Mouse (Mus musculus) spleen, postnatal 4 days (tissue): ENCODE results near the gene Mical2.

Experiments
- DNase-seq, 2 experiments: peaks; one replicate each; pipeline ENCODE4 v3.0.0; 2022; ENCODE audit warnings: low spot score in 2 of 2

Mical2 gene

DNA sequence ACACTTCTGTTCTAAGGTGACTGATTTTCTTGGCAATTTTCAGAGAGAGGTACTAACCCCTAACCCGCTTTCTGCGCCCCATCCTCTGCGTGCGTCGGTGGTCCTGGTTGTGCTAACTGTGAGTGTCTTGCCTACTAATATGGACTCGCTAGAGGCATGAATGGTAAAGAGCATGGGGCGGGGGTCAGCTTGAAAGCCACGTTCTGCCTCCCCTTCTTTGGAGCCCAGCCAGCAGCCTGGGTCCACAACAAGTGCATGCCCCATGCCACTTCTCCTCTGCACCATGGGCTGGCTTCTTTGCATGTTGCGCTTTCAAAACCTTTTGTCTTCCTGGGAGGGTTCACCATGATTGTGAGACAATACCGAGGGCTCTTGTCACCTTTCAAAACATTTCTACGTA lies 128.3 kb downstream of the Mical2 start:
- no peak for DNase-seq

DNA sequence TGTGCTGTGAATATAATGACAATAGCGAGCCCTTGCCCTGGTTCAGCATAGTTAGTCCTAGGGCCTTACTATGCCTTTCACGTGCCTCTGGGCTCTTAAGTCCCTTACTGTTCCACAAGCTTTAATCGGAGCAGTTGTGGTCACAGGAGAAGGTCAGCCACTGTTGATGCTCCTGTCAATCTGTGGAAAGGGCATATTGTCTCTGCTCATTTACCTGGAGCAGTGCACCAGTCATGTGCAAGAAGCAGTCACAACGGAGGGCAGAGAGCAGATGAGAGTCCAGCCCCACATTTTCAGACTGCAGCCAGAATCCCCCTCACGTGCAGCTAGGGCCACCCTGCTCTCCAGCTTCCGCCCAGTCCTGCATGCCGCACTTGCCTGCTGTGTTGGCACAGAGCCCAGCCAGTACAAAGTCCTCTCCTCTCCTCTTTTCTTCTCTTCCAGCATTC lies 128.9 kb downstream of the Mical2 start:
- DNase-seq = no peak

DNA sequence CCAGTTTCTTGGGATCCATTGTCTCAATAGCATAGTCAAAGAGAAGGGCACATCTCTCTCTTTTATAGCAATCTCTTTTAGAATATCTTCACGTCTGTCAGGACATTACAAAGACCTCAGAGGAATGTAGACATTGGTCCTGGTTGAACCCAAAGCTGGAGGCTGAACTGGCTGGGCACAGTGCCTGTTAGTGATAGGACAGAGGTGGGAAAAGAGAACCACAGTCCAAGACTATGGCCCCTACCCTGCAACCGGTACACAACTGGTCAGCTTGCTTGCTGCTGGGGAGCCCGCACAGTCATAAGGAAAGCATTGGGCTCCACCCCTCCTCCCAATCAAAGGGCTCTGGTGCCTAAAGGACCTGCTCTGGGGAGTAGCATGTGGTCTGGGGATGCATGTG lies 133.9 kb downstream of the Mical2 start:
- DNase-seq = no peak

DNA sequence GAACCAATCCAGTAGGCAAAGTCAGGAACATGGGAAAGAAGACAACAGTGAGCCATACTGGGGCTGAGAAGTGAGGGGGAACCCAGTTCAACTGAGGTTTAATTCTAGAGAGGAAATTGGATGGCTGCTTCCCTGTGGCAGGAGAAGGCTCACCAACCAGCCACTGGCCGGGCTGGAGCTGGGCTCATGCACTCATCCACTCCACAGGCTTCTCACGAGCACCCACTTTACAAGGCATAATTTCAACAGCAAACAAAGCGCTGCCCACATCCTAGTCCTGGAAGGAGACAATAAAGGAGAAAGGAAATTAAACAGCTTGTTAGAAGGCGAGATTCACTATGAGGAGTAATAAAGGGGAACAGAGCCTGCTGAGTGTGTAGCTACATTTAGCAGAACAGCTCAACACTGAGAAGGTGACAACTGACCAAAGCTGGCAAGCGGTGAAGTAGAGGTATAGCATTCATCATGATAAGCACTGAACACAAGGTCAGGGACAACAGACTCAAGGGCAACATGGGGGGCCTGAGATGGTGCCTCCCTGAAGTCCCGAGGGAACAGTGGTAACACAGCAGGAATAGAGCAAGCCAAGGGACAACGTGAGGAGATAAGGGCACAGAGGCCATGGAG lies 137.0 kb downstream of the Mical2 start:
- DNase-seq = no peak

DNA sequence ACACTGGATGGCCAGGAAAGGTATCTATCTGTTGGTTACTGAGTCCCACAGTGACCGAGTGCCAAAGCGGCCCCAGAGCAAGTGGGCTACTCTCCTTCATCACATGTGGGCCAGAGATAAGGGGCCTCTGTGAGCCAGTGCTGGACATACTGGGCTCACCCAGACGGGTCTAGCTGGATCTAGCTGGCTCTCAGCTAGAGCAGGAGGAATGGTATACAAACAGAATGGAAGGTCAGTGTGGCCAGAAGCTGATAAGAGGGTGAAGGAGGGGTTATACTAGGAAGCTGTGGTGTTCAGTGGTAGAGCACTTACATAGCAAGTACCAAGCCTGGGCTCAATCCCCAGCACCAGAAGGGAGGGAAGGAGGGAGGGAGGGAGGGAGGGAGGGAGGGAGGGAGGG lies 140.2 kb downstream of the Mical2 start:
- DNase-seq = no peak

DNA sequence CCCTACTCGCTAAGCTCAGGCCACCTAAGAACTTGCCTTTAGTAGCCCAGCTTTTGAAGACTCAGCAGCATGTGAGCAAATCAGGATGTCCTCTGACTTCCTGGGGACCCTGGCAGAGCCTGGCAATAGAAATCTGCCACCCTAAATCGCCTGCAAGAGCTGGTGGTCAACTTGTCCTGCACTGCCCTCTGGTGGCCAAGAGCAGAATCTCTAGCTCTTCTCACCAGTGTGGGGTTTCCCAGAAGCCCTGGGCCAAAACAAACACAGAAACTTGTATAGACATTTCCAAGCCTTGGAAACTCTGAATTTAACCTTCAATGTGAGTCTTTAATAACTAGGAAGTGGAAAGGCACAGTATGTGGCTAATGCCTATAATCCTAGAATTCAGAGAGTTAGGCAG lies 143.4 kb downstream of the Mical2 start:
- peak; percentile 59 to 86 for DNase-seq

DNA sequence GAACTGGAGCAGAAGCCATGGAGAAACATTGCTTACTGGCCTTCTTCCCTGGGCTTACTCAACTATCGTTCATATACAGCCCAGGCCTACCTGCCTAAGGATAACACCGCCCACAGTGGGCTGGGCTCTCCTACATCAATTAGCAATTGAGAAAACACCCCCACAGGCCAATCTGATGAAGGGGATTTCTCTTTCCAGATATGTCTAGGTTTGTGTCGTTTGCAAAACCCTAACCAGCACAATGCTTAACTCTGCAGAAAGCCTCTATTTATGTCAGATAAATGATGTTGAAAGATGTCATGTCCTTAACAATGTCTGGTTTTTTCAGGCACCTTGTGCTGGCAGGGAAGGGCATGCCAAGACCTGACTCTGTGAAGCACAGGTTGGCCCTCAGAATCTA lies 144.3 kb downstream of the Mical2 start:
- no peak for DNase-seq

DNA sequence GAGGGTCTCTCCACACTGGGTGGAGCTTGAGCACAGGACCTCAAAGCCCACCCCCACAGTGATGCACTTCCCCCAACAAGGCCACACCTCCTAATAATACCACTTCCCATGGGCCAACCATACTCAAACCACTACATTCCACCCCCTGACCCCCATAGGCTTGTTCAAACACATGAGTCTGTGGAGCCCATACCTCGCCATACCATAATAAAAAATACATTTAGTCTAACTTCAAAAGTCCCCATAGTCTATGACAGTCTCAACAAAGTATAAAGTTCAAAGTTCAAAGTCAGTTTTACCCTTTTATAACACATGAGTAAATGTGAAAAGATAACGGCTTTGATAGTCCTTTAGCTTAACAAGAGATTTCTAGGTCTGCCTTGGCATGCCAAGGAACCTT lies 145.7 kb downstream of the Mical2 start:
- no peak for DNase-seq

DNA sequence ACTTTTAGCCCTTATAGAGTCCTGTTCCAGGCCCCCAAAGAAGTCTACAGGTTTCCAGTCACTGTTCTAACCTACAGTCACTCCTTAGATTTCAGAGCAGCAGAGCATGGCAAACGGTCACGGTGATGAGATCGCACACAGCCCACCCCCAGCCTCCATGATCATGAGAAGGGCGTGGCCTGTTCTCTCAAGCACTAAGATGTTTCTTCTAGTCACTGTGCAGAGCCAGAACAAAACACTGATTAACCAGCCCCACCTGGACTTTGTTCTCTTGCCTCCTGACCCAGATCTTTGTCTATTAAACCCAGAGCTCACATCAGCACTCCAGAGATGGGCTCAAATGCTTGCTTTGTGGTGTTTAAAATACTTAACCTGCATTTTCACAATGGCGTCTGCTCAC lies 148.4 kb downstream of the Mical2 start:
- no peak for DNase-seq

DNA sequence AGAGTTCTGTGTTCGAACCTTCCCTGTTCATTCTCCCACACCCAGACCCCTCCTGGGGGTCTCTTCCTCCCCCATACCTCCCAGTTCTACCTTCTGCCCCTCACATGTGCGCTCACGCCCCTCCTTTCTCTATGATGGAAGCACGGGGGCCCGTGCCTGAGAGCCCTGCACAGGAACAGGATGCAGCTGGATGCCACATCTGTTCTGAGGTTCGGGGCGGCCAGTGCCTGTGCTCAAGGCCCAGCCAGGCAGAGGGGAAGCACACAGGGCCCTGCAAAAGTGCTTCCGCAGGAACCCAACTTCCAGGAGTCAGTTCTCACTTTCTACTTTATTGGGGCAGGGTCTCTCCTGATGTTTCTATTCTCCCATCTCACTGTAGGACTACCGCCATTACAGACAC lies 149.4 kb downstream of the Mical2 start:
- no peak for DNase-seq

DNA sequence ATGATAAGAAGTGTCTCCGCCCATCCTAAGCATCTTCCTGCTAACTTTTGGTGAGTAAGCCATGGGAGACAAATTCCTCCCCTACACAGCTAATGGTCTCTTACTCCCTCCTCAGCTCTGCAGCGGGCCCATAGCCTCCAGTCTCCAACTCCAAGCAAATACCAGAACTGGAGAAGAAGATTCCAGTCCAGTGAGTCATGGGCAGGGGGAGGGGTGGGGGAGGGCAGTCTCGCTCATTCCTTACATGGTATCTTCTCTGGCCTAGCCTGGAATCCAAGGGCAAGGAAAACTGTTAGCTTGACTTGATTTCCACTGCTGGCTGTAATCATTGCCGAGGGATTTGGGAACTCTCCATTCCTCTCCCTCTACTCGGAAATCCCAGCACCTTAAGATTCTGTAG lies 150.2 kb downstream of the Mical2 start:
- DNase-seq = no peak

DNA sequence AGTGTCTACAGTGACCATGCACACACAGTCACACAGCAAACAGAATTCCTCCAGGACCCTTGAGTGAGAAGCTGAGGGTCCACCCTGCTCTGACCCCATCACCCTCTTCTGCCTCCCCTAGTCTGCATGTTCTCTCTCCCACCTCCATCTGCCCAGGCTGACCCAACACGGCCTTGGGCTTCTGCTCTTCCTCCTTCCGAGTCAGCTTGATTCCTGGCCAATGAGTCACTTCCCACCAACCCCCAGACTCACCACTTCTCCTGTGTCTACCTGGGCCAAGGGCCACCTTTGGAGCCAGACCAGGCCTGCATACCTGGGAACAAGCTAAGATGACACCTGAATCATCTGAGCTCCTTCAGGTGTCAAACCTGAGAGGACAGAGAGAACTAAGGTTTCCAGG lies 151.0 kb downstream of the Mical2 start:
- DNase-seq = no peak

DNA sequence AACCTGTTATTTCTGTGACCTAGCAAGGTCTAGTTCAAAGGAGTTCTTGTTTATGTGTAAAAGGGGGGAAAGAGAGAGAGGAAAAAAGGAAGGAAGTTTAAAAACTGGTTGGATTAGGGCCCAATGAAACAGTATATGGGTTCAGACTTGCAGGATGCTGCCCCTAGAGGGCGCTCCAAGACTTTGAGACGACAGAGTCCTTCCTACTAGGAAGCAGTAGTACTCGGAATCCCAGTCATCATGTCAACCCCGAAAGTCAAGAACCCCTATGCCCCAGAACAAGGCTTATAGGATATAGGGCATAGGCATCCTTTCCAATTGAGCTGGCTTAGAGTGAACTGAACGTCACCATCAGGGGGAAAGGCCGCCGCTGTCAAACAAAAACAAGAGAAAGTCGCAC lies 151.7 kb downstream of the Mical2 start:
- peak in 1 of 2 experiments; percentile 33 for DNase-seq

DNA sequence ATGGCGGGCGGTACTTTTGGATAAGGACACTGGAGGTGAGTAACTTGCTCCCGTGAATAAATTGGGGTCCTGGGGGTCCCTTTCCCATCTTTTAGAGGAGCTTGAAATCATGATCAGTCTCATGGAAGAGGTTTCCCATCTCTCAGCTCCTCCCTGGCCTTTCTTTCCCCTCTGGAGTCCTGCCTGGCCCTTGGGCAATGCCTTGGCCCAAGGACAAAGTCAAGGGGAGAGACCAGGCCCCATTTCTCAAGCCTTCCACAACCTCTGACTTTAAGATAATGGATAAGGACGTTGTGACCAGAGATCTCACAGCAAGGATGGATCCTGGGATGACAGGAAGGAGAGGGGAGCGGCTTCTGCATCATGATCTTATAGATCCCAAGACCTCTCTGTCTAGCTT lies 152.4 kb downstream of the Mical2 start:
- DNase-seq = no peak

DNA sequence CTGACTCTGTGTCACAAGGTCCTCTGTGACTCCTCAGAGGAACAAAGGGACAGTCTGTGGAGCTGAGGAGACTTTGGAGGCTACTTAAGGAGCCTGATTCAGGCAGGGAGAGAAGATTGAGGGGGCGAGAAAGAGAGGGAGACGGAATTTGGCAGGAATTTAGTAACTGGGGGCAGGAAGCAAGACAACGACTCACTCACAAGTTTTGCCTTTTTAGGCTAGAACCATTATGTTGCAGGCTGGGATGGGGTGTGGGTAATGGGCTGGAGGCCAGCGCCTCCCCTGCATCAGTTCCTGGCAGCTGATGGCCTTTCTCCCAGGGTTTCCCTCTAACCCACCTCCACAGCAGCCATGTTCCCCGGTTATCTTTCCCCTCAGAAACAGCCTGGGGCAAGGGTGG lies 152.8 kb downstream of the Mical2 start:
- DNase-seq = no peak

DNA sequence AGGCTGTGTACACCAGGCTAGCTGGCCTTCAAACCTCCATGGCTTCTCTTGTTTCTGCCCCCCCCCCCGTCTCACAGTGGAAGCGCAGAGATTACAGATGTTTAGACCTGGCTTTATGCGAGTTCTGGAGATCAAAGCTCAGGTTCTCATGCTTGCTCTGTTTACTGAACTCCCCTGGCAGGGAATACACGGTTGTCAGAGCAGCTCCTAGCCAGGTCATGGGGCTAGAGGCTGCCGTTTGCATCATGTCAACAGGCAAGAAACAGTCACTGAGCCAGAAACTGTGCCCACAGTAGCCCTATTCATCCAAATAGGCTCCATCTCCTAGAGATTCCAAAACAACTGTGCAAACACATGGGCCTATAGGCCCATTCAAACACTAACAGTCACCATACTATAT lies 160.9 kb downstream of the Mical2 start:
- no peak for DNase-seq

DNA sequence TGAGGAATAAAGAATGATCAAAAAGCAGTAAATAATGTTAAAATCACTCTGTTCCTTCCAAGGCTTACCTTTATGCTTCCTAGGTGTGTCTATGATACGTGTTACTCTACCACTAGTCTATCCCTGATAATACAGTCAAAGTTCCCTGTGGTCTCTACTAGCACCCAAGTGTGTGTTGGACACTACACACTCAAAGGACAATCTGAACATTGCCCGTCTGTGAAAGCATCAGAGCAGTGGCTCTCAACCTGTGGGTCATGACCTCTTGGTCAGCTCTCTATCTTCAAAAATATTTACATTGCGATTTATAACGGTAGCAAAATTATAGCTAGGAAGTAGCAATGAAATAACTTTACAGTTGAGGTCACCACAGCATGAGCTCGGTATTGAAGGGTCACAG lies 162.2 kb downstream of the Mical2 start:
- DNase-seq = no peak

DNA sequence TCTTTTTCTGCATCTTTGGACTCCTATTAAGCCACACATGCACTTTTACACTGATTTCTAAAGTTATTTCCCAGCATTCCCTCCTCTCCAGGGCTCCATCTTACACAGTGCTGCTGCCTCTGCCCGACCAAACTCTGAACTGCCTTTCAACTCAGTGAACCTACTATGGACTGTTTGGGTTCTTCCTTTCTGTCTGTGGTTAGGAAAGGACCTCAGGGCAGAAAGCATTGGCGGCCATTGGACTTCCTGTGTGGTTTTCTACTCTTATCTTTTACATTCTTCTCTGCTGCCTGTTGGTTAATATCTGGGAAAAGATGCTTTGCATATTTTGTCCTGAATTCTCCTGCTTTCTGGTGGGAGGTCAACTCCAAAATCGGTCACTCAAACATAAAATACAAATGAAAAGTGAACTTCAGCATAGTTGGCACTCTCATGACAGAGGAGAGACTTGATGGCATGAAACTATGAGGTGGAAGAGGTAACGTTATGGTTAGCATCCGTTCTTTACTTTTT lies 162.8 kb downstream of the Mical2 start:
- no peak for DNase-seq

DNA sequence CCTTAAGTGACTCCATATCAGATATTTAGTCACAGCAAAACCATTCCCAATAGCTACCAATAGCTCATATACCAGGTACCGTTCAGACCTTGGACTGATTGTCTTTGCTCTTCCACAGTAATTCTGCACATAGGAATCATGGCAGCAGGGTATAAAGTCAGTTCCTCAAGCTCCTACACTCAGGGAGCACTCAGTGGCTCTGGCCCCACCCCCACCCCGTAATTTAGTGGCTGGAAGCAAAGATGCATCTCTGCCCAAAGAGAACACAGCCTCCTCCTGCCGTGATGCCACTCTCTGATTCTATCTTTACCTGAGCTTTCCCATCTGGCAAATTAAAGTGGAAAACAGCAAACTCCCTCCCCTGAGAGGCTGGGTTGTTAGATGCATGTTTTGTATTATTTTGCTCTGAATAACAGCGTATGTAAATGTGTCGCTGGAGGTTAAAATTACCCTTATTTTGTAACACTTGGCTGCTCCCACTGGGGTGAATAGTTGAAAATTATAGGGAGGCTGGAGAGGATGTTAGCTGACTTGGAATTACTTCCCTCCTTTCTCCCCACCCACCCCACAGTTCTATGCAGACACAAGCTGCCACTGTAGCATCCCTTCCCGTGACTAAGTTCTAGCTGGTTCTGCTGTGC lies 164.1 kb downstream of the Mical2 start:
- DNase-seq = no peak

DNA sequence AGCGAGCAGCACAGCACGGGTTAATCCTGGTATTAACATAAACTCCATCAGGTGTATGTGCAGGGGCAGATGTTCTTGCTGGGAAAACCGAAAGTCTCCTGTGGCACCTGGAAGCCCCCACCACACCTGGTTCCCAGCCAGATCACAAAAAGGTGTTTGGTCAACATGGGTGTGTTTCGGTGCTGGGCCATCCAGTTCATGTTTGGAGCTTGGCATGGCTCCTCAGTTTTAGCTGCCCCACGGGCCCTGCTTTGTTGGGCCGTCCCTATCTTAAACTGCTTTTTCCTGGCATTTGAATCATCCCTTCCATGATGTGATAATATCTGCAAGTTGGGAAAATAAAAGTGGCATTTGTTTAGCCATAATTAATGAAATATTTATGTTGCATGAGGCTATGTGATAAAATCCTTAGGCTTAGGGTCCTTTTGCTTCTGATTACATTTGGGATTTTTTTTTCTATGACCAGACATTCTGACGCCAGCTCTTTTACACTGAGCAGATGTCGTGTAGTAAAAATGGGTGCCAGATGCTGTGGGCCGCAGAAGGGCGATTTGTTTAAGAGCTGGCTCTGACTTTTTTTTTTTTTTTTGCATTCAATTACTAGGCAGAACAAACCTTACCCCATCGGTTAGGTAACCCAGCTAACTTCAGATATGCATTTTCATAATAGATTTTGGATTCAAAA lies 164.7 kb downstream of the Mical2 start:
- no peak for DNase-seq

DNA sequence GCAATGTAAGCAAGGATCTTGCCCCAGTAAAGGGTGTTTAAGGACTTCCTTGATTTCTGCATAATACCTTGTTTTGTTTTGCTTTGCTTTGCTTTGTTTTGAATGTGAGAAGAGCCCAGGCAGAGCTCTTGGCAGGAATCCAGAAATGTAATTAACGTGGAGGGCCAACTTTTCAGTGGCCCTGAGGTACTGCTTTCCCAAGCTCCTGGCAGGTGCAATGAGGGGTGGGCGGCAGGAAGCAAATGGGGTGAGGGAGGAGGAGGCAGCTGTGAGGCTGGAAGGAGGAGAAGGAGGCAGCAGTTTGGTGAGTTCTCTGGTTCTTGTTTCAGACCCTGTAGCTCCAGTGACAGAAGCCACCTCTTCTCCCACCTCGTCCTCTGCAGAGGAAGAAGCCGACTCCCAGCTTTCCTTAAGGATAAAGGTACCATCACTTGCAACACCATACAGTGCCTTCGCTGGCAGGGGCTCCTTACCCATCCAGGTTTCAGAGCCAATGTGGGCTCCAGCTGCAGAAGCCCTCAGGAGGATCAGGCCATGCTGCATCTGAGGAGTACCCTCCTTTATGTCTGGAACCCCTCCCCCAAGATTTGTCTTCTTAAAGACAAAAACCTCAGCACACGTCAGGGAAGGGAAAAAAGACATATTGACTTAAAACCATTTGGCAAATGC lies 165.4 kb downstream of the Mical2 start:
- no peak for DNase-seq

DNA sequence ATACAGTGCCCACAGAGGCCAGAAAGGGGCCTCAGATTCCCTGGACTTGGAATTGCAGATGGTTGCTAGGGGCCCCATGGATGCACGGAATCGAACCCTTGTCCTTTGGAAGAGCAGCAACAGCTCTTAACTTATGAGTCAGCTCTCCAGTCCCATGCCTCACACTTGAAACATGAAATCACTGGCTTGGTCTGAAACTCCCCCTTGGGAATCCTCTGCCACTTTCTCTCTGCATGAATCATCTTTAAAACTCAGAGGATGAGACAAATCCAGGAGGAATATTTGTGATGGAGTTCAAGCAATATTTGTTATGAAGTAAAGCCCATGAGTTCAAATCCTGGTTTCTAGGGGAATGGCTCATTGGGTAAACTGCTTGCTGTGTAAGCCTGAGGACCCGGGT lies 172.1 kb downstream of the Mical2 start:
- DNase-seq = no peak
